Mouse (Mus musculus): Measurements from ENCODE around the gene Pdgfra. TPM values are rescaled to one million over a fixed set of nuclear protein-coding genes. Genes with fewer than 3 reads are reported as not detected.

Pdgfra gene
- total RNA-seq (2015) (not detected in 2 replicates), total RNA-seq (2017) (0.08 TPM in 1 of 2 replicates, not detected in the other)

DNA sequence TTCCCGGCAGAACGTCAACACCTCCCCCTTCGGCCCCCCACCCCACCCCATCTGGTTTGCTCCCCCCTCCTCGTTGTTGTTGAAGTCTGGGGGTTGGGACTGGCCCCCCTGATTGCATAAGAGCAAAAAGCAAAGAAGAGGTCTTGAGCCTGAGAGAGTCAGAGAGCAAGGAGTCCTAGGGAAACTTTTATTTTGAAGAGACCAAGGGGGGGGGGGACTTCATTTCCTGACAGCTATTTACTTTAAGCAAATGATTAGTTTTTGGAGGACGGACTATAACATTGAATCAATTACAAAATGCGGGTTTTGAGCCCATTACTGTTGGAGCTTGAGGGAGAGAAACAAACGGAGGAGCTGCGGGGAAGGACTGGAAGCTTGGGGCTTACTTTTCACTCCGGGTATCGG is at the start of gene Pdgfra:
Gene Pdgfra (plus strand): TSS at position 272 of the 405 bp plus-strand sequence.
- no peak for ATAC-seq (replicated peaks; ENCODE audit: poor library complexity)

DNA sequence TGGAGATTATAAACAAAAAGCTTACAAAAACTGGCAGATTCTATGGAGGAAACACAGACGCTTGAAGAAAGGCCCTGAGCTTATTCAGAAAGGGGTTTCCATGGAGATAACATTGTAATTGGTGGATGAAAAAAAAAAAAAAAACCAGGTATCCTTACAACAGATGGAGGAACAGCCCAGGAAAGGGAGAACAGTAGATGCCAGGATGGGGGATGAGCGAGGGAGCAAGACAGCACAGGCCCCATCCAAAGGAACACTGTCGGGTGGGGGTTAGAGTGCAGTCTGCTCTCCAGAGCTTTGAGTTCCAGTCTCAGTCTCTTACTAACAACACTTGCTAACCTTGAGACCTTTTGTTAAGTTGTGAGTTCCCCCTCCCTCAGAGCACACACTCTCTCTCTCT is 45.6 kb upstream of the Pdgfra start:
- no peak for ATAC-seq (replicated peaks; ENCODE audit: poor library complexity)

DNA sequence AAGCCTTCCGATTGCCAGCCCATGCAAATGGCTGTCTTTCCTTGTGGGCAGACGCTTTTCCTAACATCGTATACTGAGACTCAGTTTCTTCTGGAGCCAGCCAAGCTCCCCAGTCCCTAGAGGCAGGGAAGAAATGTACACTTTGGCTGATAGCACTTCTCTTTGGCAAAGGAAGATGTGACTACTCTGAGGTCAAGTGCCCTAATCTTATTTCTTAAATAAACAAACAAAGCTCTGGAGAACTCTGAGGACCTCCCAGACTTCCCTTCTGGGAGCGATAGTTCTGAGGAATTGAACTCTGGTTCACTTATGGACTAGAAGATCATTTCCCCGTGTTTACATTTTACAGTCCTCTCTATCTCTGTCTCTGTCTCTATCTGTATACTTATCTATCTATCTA is 42.7 kb upstream of the Pdgfra start:
- no peak for ATAC-seq (replicated peaks; ENCODE audit: poor library complexity)

DNA sequence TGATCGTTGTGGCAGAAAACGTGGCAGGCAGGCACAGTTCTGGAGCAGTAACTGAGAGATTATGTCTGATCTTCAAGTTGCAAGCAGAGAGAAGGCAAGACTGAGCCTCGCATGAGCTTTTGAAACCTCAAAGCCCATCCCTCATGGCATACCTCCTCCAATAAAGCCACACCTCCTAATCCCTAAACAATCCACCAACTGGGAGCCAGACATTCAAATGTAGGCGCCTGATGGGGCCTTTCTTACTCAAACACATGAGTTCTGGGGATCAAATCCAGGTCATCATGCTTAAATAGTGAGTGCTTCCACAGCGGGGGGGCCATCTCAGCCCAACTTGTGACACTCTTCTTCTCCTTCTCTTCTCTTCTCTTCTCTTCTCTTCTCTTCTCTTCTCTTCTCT is 40.3 kb upstream of the Pdgfra start:
- ATAC-seq (replicated peaks; ENCODE audit: poor library complexity) = no peak

DNA sequence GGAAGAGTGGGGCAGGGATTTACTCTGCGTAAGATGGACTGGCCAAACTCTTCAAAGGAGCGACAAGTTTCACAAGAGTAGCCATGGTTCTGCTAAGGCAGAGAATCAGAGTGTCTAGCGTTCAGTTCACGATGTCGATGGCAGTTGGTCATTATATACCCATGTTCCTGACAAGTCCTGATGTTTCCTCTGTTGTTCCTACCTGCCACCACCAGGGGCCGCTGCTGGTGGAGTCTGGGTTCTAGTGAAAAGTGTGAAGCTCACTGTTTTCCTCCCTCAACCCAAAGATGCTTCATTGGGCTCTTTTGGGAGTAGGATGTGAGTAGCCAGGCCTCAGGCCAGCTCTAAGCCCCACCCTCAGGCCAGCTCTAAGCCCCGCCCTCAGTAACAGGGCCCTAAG is 33.3 kb upstream of the Pdgfra start:
- peak; percentile 65 for ATAC-seq (replicated peaks; ENCODE audit: poor library complexity)

DNA sequence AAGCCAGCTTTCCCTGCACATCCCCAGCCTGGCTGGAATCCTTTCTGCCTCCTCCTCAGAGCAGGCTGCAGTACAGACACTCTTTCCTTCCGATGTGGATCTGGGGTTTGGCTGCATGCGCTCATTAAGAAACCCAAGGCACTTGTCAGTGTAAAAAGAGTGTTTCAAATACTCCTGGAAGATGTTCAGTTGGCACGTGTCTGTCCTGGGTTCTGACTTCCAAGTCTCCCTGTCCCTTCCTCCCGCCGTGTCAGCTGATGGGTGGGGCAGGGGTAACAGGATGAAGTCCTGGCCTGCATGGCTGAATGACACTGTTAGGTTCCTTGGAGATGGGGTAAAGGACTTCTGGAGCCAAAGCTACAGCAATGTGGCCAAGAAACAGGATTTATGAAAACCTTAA is 30.4 kb upstream of the Pdgfra start:
- no peak for ATAC-seq (replicated peaks; ENCODE audit: poor library complexity)

DNA sequence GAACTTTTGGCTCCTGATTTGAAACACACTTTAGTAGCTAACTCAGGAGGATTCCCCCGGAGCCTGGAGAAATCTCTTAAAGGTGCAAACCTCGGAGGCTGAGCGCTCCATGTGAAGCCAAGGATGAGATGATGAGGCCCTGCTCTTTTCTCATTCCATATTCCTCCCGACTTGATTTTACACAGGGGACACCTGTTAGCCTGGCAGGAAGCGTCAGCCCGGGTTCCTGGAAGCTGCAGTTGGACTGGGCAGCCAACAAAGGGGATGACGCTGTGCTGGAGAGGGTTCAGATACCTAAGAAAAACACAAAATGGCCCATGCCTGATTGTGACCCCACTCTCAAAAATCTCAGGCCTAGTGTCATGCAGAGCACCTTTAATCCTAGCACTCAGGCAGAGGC is 17.4 kb upstream of the Pdgfra start:
- ATAC-seq (replicated peaks; ENCODE audit: poor library complexity) = no peak

DNA sequence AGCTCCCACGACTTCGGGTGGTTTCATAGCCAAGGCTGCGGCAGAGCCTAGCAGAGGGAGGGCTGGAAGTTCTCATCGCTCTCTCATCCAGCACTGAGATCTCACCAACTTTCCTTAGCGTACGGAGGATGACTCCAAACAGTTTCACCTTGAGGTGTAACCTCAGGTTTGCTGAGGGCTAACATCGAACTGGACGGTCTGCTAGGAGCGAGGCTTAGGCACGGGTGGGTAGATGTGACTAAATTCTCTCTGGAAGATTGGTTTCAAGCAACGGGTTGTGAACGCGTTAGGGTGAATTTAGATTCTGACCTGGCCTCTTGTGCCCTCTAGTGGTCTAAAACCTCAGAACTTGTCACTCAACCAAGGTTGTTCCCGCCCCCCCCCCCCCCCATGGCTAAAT is 9.0 kb upstream of the Pdgfra start:
- ATAC-seq (replicated peaks; ENCODE audit: poor library complexity) = peak; percentile 57; the same call in 1 of the 2 replicates

DNA sequence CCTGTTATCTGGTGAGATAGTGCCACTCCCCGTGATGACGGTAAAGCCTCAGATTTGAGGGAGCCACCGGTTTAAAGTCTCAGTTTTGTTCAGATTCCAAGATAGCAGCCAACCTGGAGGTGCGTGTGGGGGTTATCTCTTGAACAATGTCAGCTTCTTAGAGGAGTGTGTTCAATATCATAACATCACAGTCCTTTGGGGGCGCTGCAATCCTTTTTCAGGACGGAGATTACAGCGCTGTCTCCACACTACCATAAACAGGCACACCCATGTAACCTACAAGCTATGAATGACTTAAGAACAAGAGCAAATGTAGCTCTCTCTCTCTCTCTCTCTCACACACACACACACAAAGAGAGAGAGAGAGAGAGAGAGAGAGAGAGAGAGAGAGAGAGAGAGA is 8.3 kb upstream of the Pdgfra start:
- 0 out of 2 replicates have a peak, but pooled peaks have one; percentile 29 for ATAC-seq (replicated peaks; ENCODE audit: poor library complexity)

DNA sequence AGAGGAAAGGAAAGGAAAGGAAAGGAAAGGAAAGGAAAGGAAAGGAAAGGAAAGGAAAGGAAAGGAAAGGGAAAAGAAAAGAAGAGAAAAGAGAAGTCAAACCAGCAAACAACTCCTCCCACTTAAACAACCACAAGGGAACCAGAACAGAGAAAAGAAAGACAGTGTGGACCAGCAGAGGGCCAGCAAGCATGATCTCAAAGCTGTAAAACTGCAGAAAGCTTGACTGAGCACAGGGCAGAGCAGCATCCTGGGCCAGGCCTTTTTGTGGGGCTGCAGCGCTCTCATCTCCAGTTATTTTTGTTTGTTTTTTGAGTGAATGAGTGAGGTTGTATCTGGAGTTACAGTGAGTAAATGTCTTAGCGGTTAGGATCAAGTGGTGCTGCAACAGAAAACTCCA is 6.8 kb upstream of the Pdgfra start:
- 0 out of 2 replicates have a peak, but pooled peaks have one; percentile 14 for ATAC-seq (replicated peaks; ENCODE audit: poor library complexity)

DNA sequence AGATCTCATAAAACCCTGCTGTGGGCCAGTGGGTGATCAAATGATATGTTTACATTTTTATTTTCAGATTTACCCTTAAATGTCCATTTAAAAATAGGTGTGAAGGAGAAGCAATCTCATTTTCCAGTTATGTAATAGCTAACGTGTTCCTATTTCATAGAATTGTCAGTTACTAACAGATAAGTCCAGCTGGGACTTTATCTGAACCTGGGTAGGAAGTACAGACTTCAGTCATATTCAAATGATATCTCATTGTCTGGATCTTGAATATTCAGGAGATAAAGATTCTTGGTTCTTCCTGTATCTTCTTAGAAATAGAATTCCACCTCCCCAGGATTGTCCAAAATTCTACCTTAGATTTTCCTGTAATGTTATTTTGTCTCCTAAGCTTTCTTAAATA is 5.6 kb upstream of the Pdgfra start:
- no peak for ATAC-seq (replicated peaks; ENCODE audit: poor library complexity)

DNA sequence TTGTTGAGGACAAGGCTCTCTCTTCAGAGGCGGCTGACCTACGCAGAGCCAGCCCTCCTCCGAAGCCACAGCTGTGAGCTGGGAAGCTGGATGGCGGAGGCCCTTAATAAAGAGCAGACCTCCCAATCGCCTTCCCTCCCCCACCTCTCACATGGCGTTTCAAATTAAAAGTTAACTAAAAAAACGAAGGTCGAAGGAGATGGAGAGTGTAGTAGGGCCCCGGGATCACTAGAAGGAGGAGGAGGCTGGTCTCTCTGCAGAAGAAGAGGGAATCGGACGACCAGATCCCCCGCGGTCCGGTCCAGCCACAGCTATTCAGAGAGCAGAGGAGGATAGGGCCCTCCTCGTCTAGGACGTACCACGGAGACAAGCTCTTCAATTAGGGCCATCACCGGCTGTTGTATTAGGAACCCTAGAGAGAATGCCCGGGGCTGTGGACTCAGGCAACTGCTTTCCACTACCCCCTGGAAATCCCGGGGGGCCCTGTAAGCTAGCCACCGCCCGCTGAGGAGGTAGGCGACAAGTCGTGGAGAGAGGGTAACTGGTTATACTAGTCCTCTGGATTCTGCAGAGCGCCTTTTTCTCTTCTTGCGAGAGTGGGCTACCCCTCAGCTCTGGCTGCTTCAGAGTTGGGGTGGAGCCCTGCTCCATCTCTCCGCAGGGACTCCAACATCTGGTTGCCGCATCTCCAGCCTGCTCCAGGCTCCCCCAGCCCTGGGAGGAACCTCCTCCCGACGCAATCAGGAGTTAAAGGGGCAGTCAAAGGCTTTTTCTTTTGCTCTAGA is 3.6 kb upstream of the Pdgfra start:
- ATAC-seq (replicated peaks; ENCODE audit: poor library complexity) = no peak

DNA sequence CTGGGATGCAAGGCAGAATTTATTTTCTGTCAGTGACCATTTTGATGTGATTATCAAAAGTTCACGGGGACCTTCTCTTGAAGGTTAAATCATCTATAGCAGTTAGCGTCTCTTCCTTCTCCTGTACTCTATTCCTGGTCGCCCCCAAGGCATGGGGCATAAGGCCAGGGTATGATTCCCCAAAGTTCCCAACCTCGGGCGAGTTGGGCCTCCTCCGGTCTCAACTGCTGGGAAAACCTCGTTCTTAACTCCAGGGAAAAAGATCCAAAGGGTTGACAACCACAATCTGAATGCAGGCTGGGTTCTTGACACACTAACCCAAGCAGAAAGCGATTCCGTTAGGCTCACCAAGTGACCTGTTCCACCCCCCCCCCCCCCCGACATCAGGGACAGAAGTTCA is 2.7 kb upstream of the Pdgfra start:
- no peak for ATAC-seq (replicated peaks; ENCODE audit: poor library complexity)

DNA sequence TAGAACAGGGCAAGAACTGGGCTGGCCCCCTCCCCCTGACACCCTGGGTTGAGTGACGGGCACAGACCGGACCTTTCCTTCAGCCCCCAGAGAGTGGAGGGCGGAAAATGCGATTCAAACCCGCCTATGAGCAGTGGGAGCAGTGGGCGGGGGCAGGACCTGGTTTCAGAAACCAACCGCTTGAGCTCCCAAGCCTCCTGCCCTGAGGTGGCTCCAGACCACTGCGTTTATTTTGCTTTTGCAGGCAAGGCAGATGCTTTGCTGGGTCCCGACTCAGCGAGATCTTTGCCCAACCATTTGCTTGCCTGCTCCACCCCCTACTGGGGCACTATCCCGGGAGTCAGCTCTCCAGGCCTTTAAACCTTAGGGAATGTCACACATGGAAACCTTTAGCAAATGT is 2.2 kb upstream of the Pdgfra start:
- ATAC-seq (replicated peaks; ENCODE audit: poor library complexity) = no peak

DNA sequence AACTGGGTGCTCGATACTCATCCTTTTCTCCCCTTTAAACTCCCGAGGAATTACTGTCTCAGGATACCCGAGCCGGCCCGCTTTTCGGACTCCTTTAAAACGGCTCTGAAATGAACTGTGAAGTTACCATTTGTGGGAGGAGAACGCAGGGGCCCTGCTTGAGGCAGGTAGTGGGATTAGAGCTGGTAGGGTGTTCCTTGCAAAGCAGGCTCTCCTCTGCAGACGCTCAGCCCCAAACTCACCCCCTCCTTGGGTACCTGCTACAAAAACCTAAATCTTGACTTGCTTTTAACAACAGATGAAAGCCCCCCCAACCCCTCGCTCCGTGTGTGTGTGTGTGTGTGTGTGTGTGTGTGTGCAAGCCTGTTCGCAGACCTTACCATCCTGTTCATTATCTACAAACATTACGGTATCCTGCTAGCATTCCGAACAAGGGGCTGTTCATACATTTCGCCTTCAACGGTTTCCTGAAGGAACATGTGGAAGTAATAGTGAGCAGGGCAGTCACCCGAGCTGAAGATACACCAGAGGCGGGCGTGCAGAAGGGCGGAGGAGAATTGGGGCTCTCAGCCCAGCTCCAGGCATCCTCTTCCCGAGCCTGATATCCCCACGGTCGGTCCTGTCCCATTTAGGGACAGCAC is 1.6 kb upstream of the Pdgfra start:
- no peak for ATAC-seq (replicated peaks; ENCODE audit: poor library complexity)

DNA sequence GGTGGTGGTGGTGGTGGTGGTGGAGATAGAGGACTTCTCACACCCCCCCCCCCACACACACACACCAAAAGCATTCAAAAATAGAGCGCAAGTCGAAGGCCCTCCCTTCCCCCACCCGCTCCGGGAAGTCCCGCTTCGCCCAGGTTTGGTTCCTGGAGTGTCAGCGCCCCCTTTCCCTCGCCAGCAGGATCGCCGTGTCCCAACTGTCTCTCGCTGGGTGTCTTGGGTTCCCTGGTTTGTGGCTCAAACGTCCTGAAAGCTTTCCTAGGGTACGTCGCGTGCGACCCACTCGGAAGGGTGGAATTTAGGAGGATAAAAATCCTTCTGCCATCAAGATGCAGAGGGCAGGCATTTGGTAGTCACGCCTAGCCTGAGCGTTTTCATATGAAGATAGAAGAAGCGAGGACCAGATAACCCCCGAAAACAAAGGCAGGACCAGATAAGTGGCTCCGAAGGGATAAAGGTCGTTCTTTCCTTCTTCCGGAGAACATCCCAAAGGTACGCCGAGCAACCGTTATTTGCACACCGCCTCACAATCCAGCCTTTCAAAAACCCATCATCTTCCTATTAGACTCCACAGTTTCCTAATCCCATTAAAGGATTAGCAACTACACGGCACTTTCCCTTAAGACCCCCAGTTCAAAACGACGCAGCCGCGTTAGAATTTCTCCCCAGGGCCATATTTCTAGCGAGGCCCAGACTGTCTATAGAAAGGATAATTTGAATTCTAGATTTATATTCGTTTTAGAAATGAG is 769 bp upstream of the Pdgfra start:
- peak; percentile 26; the same call in 1 of the 2 replicates for ATAC-seq (replicated peaks; ENCODE audit: poor library complexity)

DNA sequence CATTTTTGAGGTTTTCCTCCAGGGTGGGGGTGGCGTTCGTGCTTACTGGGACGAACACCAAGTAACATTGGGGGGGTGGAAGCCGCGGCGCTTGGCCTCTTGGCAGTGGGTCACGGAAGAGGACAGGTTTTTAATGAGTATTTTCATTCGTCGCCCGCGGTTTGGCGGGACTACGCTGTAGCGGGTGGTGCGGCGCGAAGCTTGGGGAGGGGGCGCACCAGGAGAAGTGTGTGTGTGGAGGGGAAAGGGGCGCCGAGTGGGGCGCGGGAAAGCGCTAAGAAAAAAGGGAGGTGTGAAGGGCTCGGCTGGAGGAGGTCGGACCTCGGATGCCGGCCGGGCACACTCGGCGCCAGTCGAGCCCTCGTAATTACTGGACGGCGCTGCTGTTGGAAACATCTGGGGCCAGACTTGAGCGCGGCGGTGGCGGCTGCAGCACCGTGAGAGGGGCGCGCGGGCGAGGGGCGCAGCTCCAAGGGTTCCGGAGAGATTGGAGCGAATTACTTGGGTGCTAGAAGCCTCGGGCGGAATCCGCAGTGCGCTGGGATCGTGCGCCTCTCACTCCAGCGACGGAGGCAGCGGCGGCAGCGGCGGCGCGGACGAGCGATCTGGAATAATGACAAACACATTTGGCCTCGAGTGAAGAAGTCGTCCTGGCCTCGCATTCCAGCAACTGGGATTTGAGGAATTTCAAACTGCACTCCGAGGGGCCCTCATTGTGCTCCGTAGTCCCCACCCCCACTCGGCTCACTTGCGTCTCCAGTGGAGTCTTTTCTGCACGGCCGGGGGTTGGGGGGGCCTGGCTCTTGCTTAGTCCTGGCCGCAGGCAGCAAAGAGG is 916 bp downstream of the Pdgfra start:
- no peak for ATAC-seq (replicated peaks; ENCODE audit: poor library complexity)

DNA sequence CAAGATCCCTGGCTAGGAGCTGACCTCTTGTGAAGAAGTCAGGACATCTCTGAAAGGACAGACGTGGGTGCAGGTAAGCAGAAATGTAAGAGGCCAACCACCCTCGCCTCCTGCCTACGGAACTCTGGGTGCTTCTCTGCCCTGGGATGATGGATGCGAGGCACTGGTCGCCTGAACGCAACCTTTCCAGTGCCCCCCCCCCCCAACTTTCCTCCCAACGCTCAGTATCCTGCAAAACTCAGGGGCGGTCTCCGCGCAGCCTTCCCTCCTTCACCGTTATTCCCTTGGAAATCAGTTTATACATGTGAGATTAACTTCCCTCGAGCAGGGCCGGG is 1.5 kb downstream of the Pdgfra start:
- no peak for ATAC-seq (replicated peaks; ENCODE audit: poor library complexity)

DNA sequence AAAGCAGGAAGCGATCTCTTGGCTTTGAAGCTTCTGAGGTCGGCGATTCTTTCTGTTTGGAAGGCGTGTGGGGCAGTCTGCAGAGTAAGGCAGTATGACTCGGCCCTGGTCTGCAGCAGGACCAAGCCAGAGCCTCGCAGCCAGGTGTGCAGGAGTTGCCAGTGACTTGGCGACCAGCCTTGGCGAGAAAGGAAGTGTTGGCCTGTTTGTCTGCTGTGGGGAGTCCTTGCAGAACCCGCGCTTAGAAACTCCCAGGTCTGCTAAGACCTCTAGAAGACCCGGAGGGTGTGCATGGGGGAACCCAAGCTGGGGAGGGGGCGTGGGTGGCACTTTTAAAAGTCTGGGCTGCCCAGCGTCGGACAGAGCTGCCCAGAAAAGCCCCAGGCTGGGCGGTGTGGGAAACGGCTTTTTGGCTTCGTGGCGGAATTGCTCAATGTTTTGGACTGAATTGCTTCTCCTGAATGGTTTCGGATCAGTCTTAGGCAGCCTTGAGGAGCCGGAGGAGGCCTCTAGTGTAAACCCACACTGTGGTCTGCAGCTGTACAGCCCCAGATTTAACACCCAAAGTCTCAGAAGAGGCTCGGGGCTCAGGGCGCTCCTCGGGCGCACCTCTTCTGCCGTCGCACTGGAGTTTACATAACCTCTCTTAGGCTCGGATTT is 2.0 kb downstream of the Pdgfra start:
- ATAC-seq (replicated peaks; ENCODE audit: poor library complexity) = peak; percentile 25

DNA sequence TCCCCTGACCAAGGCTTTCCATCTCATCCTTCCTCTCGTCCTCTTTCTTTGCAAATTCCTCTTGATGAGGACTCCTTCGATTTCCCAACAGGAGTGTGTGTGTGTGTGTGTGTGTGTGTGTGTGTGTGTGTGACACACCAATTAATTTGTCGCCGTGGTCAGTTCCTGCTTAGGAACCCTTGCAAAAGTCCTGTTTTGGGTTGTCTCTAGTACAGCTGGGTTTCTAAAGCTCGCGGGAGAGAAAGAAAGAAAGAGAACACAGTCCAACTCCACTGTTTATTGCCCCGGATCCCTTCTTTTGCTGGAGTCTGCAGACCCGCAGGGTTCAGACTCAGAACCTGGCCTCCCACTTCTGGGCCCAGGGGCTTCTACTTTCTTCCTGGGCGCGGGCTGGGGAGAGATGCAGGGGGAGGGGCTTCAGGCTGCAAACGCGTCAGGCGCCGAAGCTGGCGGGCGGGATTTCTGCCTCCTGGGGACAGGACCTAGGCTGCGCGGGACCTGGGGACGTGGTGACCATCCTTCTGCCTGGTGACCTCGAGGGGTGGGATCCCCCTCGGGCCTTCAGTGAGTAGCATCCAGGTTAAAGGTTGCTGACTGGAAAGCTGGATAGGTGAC is 2.6 kb downstream of the Pdgfra start:
- no peak for ATAC-seq (replicated peaks; ENCODE audit: poor library complexity)
